In genomic region chr16:6835051-6835450, GRCm38 (mm10) we compare ENCODE assay signal across 27 mouse cellular contexts.
DNase-seq lines count a peak whose midpoint lies in the region; ATAC-seq and TF ChIP-seq lines count a peak whose summit lies in the region.
"Had no signal": no experiment of that assay in that cellular context is flagged by ENCODE, and none has a peak within 500 bp of the region (broad histone marks: within the 10 kb centered on the region; RNA-seq: fewer than 3 reads in every experiment).

No protein-coding gene starts in this region.

- H3K4me2 ChIP-seq in limb, embryonic 14.5 days (replicated peaks; ENCODE audit: low read depth, low read length, severe bottlenecking), result no peak overlapping the region
- no peak overlapping the region for H3K4me2 ChIP-seq in heart, embryonic 12.5 days
- H3K4me2 ChIP-seq: embryonic facial prominence, embryonic 13.5 days; forebrain, embryonic 12.5 days; heart, embryonic 11.5 days; hindbrain, embryonic 12.5 days; limb, embryonic 12.5 days; liver, embryonic 12.5 days had no signal

- TF ChIP-seq POLR2A in limb, embryonic 14.5 days (IDR thresholded peaks at IDR 0.05; ENCODE audit: borderline replicate concordance, extremely low read depth, insufficient read depth, insufficient read length), result no peak

- no peak overlapping the region for H3K4me3 ChIP-seq in C2C12 (ENCODE audit: insufficient read depth, poor library complexity, severe bottlenecking)
- no peak overlapping the region for H3K4me3 ChIP-seq in limb, embryonic 14.5 days (replicated peaks; ENCODE audit: low read length)
- H3K4me3 ChIP-seq in heart, embryonic 12.5 days, result no peak overlapping the region
- H3K4me3 ChIP-seq: embryonic facial prominence, embryonic 13.5 days; erythroblast, embryonic 14.5 days; forebrain, embryonic 12.5 days; hindbrain, embryonic 12.5 days; layer of hippocampus, adult 2 months; limb, embryonic 12.5 days; liver, embryonic 12.5 days had no signal

- WGBS in limb, embryonic 14.5 days, result 12% methylated on average over 5 of the region's 5 CpGs
- WGBS in heart, embryonic 12.5 days, result 52% methylated on average over 5 of the region's 5 CpGs

- no peaks in the 10 kb centered on the region for H3K79me3 ChIP-seq in C2C12 (ENCODE audit: low read depth)

- H3K27me3 ChIP-seq in C2C12 (ENCODE audit: control insufficient read depth, insufficient read depth, insufficient read length), result no peaks in the 10 kb centered on the region
- H3K27me3 ChIP-seq in limb, embryonic 14.5 days (ENCODE audit: control insufficient read depth, insufficient read depth, low read length), result no peaks in the 10 kb centered on the region
- H3K27me3 ChIP-seq in heart, embryonic 12.5 days (replicated peaks), result no peaks in the 10 kb centered on the region
- H3K27me3 ChIP-seq: embryonic facial prominence, embryonic 13.5 days; hindbrain, embryonic 12.5 days; limb, embryonic 12.5 days; liver, embryonic 12.5 days had no signal

- peak; percentile 64; the same call in 1 of the 2 replicates for ATAC-seq in limb, embryonic 14.5 days (ENCODE audit: low FRiP score, low read depth)
- no peak for ATAC-seq in heart, embryonic 12.5 days (ENCODE audit: insufficient number of reproducible peaks, low FRiP score)
- ATAC-seq: intestine, postnatal 0 days; liver, embryonic 12.5 days had no signal

- no peaks in the 10 kb centered on the region for H3K36me3 ChIP-seq in C2C12 (ENCODE audit: control insufficient read depth, insufficient read depth)
- no peaks in the 10 kb centered on the region for H3K36me3 ChIP-seq in limb, embryonic 14.5 days (ENCODE audit: control insufficient read depth, insufficient read depth, low read length)
- no peaks in the 10 kb centered on the region for H3K36me3 ChIP-seq in heart, embryonic 12.5 days
- H3K36me3 ChIP-seq: embryonic facial prominence, embryonic 13.5 days; forebrain, embryonic 12.5 days; hindbrain, embryonic 12.5 days; limb, embryonic 12.5 days; liver, embryonic 12.5 days had no signal

- no peaks in the 10 kb centered on the region for H3K9me3 ChIP-seq in limb, embryonic 14.5 days (ENCODE audit: control insufficient read depth, low read length)
- H3K9me3 ChIP-seq in heart, embryonic 12.5 days (replicated peaks), result no peaks in the 10 kb centered on the region
- H3K9me3 ChIP-seq: embryonic facial prominence, embryonic 13.5 days; forebrain, embryonic 12.5 days; hindbrain, embryonic 12.5 days; limb, embryonic 12.5 days; liver, embryonic 12.5 days had no signal

- H3K4me1 ChIP-seq in limb, embryonic 14.5 days (ENCODE audit: control insufficient read depth, insufficient read depth, low read length), result no peaks in the 10 kb centered on the region
- peaks cover 9% of the 10 kb centered on the region for H3K4me1 ChIP-seq in heart, embryonic 12.5 days (replicated peaks)
- H3K4me1 ChIP-seq: embryonic facial prominence, embryonic 13.5 days; limb, embryonic 12.5 days; liver, embryonic 12.5 days had no signal

- H3K27ac ChIP-seq in limb, embryonic 14.5 days (replicated peaks; ENCODE audit: low read depth, low read length), result no peak overlapping the region
- no peak overlapping the region for H3K27ac ChIP-seq in heart, embryonic 12.5 days (ENCODE audit: poor library complexity, severe bottlenecking)
- H3K27ac ChIP-seq: embryonic facial prominence, embryonic 13.5 days; forebrain, embryonic 12.5 days; hindbrain, embryonic 12.5 days; layer of hippocampus, adult 2 months; limb, embryonic 12.5 days; liver, embryonic 12.5 days had no signal

- H3ac ChIP-seq in C2C12 (ENCODE audit: control insufficient read depth, insufficient read length, low read depth), result no peak overlapping the region

- no peak overlapping the region for H3K9ac ChIP-seq in limb, embryonic 14.5 days (ENCODE audit: low read depth, low read length, severe bottlenecking)
- H3K9ac ChIP-seq in heart, embryonic 12.5 days, result no peak overlapping the region
- H3K9ac ChIP-seq: embryonic facial prominence, embryonic 13.5 days; forebrain, embryonic 12.5 days; hindbrain, embryonic 12.5 days; limb, embryonic 12.5 days; liver, embryonic 12.5 days had no signal

- H3K79me2 ChIP-seq in C2C12 (ENCODE audit: control insufficient read depth, insufficient read depth), result no peaks in the 10 kb centered on the region

- DNase-seq in gastrocnemius, adult 18-20 months (ENCODE audit: low spot score), result peak; percentile 65
- DNase-seq in gastrocnemius, postnatal 14 days, result no peak
- peak; percentile 53 for DNase-seq in forelimb bud, embryonic 11.5 days (ENCODE audit: low read depth, low spot score)
- peak; percentile 52 for DNase-seq in limb, embryonic 14.5 days (ENCODE audit: low spot score)
- DNase-seq in urinary bladder, postnatal 14 days (ENCODE audit: low spot score), result no peak
- DNase-seq in natural killer cell, adult 2 months (ENCODE audit: low spot score in 2 of 2), result no peak
- DNase-seq: adrenal gland, postnatal 14 days; cerebellum, adult 8-10 months; heart, postnatal 10 days; kidney, postnatal 10 days; lung, adult 18-20 months; lung, postnatal 10 days; midbrain, embryonic 14.5 days; right cerebral cortex, adult 18-20 months; thymus, adult 18-20 months; thymus, postnatal 4 days had no signal

- intact Hi-C loops in gastrocnemius, postnatal 14 days (cut with DNase I; ENCODE audit: low total_unique reads), result no loop called here

- TF ChIP-seq CTCF in C2C12 (IDR thresholded peaks at IDR 0.05; ENCODE audit: control insufficient read depth, insufficient read depth, insufficient read length), result no peak

TF ChIP-seq in C2C12, 6 proteins besides CTCF, POLR2A, EP300 and RAD21:
- TF ChIP-seq MYOD1 (IDR thresholded peaks at IDR 0.05; ENCODE audit: control insufficient read depth, insufficient read length, low read depth) (peak; percentile 94), FOSL1 (IDR thresholded peaks at IDR 0.05; ENCODE audit: insufficient read depth, low read length, poor library complexity, severe bottlenecking) (no peak), CEBPB (IDR thresholded peaks at IDR 0.05; ENCODE audit: low read depth) (no peak), MAX (IDR thresholded peaks at IDR 0.05) (no peak), USF1 (IDR thresholded peaks at IDR 0.05; ENCODE audit: low read depth) (no peak), MYOG (IDR thresholded peaks at IDR 0.05; ENCODE audit: control insufficient read depth, extremely low read depth, insufficient read length) (no peak)
TF ChIP-seq in C2C12: peak in this region for 1.

Comparison
In these comparisons a context has a peak if more than half of its experiments do, and no peak if none do; other contexts are left out.
1. DNase-seq: peak in gastrocnemius, adult 18-20 months (single experiment), forelimb bud, embryonic 11.5 days (single experiment) and limb, embryonic 14.5 days (single experiment); none in gastrocnemius, postnatal 14 days (single experiment), urinary bladder, postnatal 14 days (single experiment) and natural killer cell, adult 2 months (0 of 2).